Mouse (Mus musculus): ENCODE data around the gene Fam178b. TPM values are rescaled to one million over a fixed set of nuclear protein-coding genes. Genes with fewer than 3 reads are reported as not detected.
A peak's percentile ranks its signal among the peaks of the same experiment; 100 is the strongest.

Fam178b gene
- polyA plus RNA-seq, 1 experiment from 2014 or later: not detected

DNA sequence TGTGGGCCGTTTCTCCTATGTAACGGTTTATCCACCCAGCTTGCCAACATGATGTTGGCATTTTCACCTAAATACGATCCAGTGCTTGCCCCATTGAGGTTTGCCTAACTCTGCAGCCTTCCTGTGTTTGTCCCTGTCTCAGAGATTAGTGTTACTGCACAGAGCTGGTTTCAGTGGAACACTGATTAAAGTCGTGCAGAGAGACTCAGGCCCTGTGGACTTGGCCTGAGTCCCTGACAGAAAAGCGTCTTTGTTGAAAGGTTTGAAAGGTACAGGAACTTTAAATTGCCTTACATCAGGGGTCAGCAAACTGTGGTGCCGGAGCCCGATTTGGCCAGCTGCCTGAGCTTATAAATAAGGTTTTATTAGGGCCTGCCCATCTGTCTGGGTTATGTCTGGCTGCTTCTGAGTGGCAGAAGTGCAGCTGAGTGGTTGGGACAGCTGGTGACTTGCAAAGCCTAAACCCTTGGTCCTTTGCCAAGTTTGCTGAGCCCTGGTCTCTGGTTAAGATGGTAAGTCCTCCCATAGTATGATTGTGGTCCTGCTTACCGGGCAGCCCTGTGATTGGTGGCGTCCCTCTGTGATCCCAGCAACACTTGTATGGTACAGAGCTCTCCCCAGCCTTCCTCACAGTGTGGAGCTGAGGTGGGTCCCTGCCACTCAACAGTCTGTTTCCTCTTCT is 159.5 kb downstream of the Fam178b start:
- no peak overlapping the region for H3K4me2 ChIP-seq (ENCODE audit: low read depth)
- H3K27me3 ChIP-seq (ENCODE audit: control insufficient read depth, insufficient read depth, low read length): no peaks in the 10 kb centered on the region
- H3K36me3 ChIP-seq (ENCODE audit: control insufficient read depth, insufficient read depth, low read length): peaks cover 12% of the 10 kb centered on the region
- H3K9me3 ChIP-seq (ENCODE audit: control insufficient read depth, low read length): no peaks in the 10 kb centered on the region
- no peak overlapping the region for H3K4me3 ChIP-seq (ENCODE audit: low read depth, low read length)
- H3K27ac ChIP-seq (ENCODE audit: low read depth, low read length): no peak overlapping the region
- H3K9ac ChIP-seq (ENCODE audit: low read length): no peak overlapping the region
- WGBS: 88% methylated on average over 9 of the region's 9 CpGs
- no peaks in the 10 kb centered on the region for H3K4me1 ChIP-seq (ENCODE audit: control insufficient read depth, insufficient read depth, low read length)
- ATAC-seq (ENCODE audit: insufficient read depth, low FRiP score, low TSS enrichment) (no peak), DNase-seq (ENCODE audit: low spot score) (no peak)

DNA sequence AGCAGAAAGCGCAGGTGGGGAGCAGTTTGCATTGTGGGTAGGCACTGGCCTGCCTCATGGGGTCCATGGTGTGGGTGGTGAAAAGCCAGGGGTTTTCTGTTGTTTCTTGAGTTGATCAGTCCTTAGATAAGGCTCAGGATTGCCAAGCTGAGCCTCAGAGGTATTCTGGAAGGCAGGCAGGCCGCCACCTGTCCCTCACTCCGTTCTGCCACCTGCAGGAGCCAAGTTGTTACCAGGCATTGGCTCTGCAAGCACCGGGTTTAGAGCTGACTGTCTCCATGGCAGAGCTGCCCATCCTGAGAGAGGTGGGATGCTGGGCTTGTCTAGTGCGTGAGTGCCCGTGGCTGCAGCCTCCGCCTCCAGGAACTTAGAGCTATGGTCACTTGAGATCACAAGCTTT is 160.8 kb downstream of the Fam178b start:
- WGBS: 91% methylated on average over 7 of the region's 7 CpGs
- no peak for ATAC-seq (ENCODE audit: insufficient read depth, low FRiP score, low TSS enrichment)
- peaks cover 12% of the 10 kb centered on the region for H3K36me3 ChIP-seq (ENCODE audit: control insufficient read depth, insufficient read depth, low read length)

DNA sequence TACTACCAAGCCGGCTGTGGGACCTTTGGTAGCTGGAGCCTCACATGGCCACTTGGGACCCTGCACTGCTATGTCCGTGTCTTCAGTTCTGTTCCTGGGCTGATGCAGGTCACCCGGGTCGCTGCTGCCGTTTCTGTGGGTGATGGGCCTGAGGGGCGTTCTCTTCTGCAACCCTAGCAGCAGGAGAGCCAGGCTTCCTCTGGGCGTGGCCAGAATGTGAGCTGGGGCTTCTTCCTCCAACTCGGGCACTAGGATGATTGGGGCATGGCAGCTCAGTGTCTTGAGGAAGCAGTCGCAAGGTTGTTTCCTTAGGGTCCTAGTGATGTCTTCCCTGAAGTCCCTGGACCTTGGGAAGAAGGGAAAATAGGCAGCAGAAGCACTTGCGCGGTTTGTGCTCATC is 163.4 kb downstream of the Fam178b start:
- peaks cover 12% of the 10 kb centered on the region for H3K36me3 ChIP-seq (ENCODE audit: control insufficient read depth, insufficient read depth, low read length)
- ATAC-seq (ENCODE audit: insufficient read depth, low FRiP score, low TSS enrichment) (no peak), DNase-seq (ENCODE audit: low spot score) (no peak)

More for the DNA sequence above, 160.8 kb downstream of the Fam178b start:
- Histone ChIP-seq H3K27me3 (ENCODE audit: control insufficient read depth, insufficient read depth, low read length) (no peaks in the 10 kb centered on the region), H3K4me2 (ENCODE audit: low read depth) (no peak overlapping the region), H3K9me3 (ENCODE audit: control insufficient read depth, low read length) (no peaks in the 10 kb centered on the region), H3K27ac (ENCODE audit: low read depth, low read length) (no peak overlapping the region), H3K9ac (ENCODE audit: low read length) (no peak overlapping the region), H3K4me1 (ENCODE audit: control insufficient read depth, insufficient read depth, low read length) (no peaks in the 10 kb centered on the region), H3K4me3 (ENCODE audit: low read depth, low read length) (no peak overlapping the region)
- DNase-seq (ENCODE audit: low spot score): no peak

GRCm38 (mm10) chr1:36518259-36518658 is 164.7 kb downstream of the Fam178b start:
- no peak overlapping the region for H3K27ac ChIP-seq (ENCODE audit: low read depth, low read length)
- 88% methylated on average over 3 of the region's 3 CpGs for WGBS

More for the DNA sequence above, 163.4 kb downstream of the Fam178b start:
- H3K4me1 ChIP-seq (ENCODE audit: control insufficient read depth, insufficient read depth, low read length): no peaks in the 10 kb centered on the region
- no peaks in the 10 kb centered on the region for H3K9me3 ChIP-seq (ENCODE audit: control insufficient read depth, low read length)
- no peak overlapping the region for H3K4me2 ChIP-seq (ENCODE audit: low read depth)
- no peaks in the 10 kb centered on the region for H3K27me3 ChIP-seq (ENCODE audit: control insufficient read depth, insufficient read depth, low read length)
- no peak overlapping the region for H3K4me3 ChIP-seq (ENCODE audit: low read depth, low read length)
- H3K27ac ChIP-seq (ENCODE audit: low read depth, low read length): no peak overlapping the region
- no peak overlapping the region for H3K9ac ChIP-seq (ENCODE audit: low read length)
- 81% methylated on average over 11 of the region's 11 CpGs for WGBS

GRCm38 (mm10) chr1:36513718-36514117 is 169.3 kb downstream of the Fam178b start:
- Histone ChIP-seq H3K4me1 (ENCODE audit: control insufficient read depth, insufficient read depth, low read length) (0 out of 2 replicates have a peak, but pooled peaks cover 6% of the 10 kb centered on the region), H3K36me3 (ENCODE audit: control insufficient read depth, insufficient read depth, low read length) (no peaks in the 10 kb centered on the region), H3K4me3 (ENCODE audit: low read depth, low read length) (peak overlapping the region; percentile 95; the same call in 1 of the 2 replicates), H3K9ac (ENCODE audit: low read length) (no peak overlapping the region), H3K27ac (ENCODE audit: low read depth, low read length) (no peak overlapping the region), H3K9me3 (ENCODE audit: control insufficient read depth, low read length) (no peaks in the 10 kb centered on the region), H3K4me2 (ENCODE audit: low read depth) (peak overlapping the region; percentile 87), H3K27me3 (ENCODE audit: control insufficient read depth, insufficient read depth, low read length) (no peaks in the 10 kb centered on the region)
- WGBS: 38% methylated on average over 2 of the region's 2 CpGs
- ATAC-seq (ENCODE audit: insufficient read depth, low FRiP score, low TSS enrichment): no peak
- DNase-seq (ENCODE audit: low spot score): peak; percentile 37

More at GRCm38 (mm10) chr1:36518259-36518658, 164.7 kb downstream of the Fam178b start:
- ATAC-seq (ENCODE audit: insufficient read depth, low FRiP score, low TSS enrichment) (no peak), DNase-seq (ENCODE audit: low spot score) (no peak)
- no peak overlapping the region for H3K4me3 ChIP-seq (ENCODE audit: low read depth, low read length)
- H3K36me3 ChIP-seq (ENCODE audit: control insufficient read depth, insufficient read depth, low read length): peaks cover 12% of the 10 kb centered on the region
- H3K9ac ChIP-seq (ENCODE audit: low read length): no peak overlapping the region
- 0 out of 2 replicates have a peak, but pooled peaks cover 4% of the 10 kb centered on the region for H3K4me1 ChIP-seq (ENCODE audit: control insufficient read depth, insufficient read depth, low read length)
- H3K4me2 ChIP-seq (ENCODE audit: low read depth): no peak overlapping the region
- H3K27me3 ChIP-seq (ENCODE audit: control insufficient read depth, insufficient read depth, low read length): no peaks in the 10 kb centered on the region
- H3K9me3 ChIP-seq (ENCODE audit: control insufficient read depth, low read length): no peaks in the 10 kb centered on the region

- ATAC-seq (ENCODE audit: insufficient read depth, low FRiP score, low TSS enrichment) (no peak), DNase-seq (ENCODE audit: low spot score) (no peak)
- no peak overlapping the region; the same call in 1 of the 2 replicates for H3K9ac ChIP-seq (ENCODE audit: low read length)
- H3K4me1 ChIP-seq (ENCODE audit: control insufficient read depth, insufficient read depth, low read length): 0 out of 2 replicates have a peak, but pooled peaks cover 6% of the 10 kb centered on the region
- H3K36me3 ChIP-seq (ENCODE audit: control insufficient read depth, insufficient read depth, low read length): no peaks in the 10 kb centered on the region
- H3K4me3 ChIP-seq (ENCODE audit: low read depth, low read length): peak overlapping the region; percentile 95
- peak overlapping the region; percentile 87 for H3K4me2 ChIP-seq (ENCODE audit: low read depth)
- no peaks in the 10 kb centered on the region for H3K9me3 ChIP-seq (ENCODE audit: control insufficient read depth, low read length)
- H3K27ac ChIP-seq (ENCODE audit: low read depth, low read length): no peak overlapping the region
- WGBS: 11% methylated on average over 1 of the region's 1 CpGs
- no peaks in the 10 kb centered on the region for H3K27me3 ChIP-seq (ENCODE audit: control insufficient read depth, insufficient read depth, low read length)
These were observed 169.7 kb downstream of the Fam178b start for GRCm38 (mm10) chr1:36513310-36513709.

DNA sequence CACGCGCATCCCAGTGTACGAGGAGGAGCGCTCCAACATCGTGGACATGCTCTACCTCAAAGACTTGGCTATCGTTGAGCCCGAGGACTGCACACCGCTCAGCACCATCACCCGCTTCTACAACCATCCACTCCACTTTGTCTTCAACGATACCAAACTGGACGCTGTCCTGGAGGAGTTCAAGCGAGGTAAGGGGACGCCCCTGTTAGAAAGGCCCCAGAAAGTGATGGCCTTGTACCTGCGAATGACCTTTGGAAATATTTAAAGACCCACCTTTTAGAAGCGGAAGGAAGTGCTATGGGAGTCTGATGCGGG is 170.1 kb downstream of the Fam178b start:
- peak overlapping the region; percentile 96 for H3K27ac ChIP-seq (ENCODE audit: low read depth, low read length)
- ATAC-seq (ENCODE audit: insufficient read depth, low FRiP score, low TSS enrichment) (no peak), DNase-seq (ENCODE audit: low spot score) (no peak)

More for the DNA sequence above, 170.1 kb downstream of the Fam178b start:
- no peaks in the 10 kb centered on the region for H3K9me3 ChIP-seq (ENCODE audit: control insufficient read depth, low read length)
- H3K36me3 ChIP-seq (ENCODE audit: control insufficient read depth, insufficient read depth, low read length): no peaks in the 10 kb centered on the region
- 0 out of 2 replicates have a peak, but pooled peaks cover 6% of the 10 kb centered on the region for H3K4me1 ChIP-seq (ENCODE audit: control insufficient read depth, insufficient read depth, low read length)
- 2% methylated on average over 16 of the region's 16 CpGs for WGBS
- H3K27me3 ChIP-seq (ENCODE audit: control insufficient read depth, insufficient read depth, low read length): no peaks in the 10 kb centered on the region
- peak overlapping the region; percentile 88 for H3K9ac ChIP-seq (ENCODE audit: low read length)
- H3K4me2 ChIP-seq (ENCODE audit: low read depth): peak overlapping the region; percentile 87
- H3K4me3 ChIP-seq (ENCODE audit: low read depth, low read length): peak overlapping the region; percentile 95

Data from neural tube, embryonic 11.5 days (tissue).